Mouse (Mus musculus): Measurements from ENCODE around the gene Hemgn. TPM values are rescaled to one million over a fixed set of nuclear protein-coding genes. Genes with fewer than 3 reads are reported as not detected.

Gene Hemgn
- polyA plus RNA-seq (2017; shearing (Covaris generic)): 0.57 TPM

DNA sequence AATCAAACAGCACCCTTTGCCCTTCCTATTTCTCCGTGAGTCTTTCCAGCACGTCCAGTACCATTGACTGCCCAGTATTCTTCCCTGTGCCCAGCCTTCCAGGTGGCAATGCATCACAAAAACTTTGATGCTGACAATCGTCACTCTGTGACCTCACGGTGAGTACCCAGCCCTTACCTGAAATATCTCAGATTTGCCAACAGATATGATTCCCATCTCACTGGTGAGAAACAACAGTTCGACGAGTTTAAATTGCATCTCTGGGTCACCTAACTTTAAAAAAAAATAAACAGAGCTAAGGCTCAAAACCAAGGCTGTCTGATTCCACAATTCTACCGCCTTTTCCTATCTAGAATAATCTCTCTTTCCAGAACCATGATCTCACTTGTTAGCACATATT is at the start of gene Hemgn:
TSS of gene Hemgn (minus strand) at position 101 of the 400 bp plus-strand sequence.

DNA sequence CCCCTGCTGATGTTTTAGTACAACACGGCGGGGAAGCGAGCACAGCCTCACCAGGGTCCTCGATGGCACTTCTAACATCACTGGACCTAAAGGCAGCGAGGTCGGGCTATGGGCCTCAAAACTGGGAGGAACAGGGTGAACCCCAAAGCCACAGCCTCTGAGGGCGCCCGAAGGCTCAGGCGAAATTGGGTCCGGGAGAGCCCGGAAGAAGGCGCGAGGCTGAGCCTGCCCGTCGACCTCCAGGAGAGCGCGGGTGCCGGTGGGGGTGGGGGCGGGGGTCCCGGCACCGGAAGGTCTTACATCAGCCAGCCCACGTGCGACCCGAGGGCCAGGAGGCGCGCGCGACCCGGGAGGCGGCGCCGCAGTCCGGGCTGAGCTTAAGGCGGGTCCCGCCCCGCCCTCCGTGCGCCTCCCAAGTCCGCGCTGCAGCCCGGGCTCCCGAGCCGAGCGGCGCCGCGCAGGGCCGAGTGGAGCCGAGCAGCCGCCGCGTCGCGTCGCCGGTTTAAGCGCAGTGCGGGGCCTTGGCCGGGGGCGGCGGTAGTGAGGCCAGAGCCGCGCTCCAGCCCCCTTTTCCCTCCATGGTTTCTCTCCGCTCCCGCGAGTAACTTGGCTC is 37.3 kb upstream of the Hemgn start, which contains the start of gene Anp32b:
TSS of gene Anp32b (plus strand) at position 384 of the 613 bp plus-strand sequence.

DNA sequence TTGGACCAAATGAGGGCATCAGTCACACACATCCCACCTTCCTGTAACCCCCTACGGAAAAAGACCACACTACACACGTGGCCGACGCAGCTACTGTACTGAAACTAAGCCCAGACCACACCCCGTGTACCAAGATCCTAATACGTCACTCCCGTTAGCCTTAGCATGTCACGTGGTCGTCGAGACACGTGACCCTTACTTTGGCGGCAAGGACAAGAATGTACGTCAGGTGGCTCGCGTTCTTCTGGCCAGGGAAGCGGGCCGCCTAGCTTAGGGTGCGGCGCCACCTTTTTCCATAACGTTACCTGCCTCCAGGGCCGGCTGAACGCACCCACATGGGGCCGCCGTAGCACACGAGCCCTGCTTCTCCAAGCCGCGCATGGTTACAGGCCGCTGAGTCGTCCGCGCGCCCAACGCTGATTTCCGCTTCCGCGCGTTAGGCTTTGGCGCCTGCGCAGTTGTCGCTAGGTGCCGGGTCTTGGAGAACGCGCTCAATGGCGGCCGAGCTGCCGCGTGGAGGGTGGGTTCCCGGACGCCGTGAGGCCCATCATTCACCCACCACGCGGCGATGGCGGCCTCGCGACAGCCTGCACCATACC is 24.2 kb downstream of the Hemgn start, which contains the start of gene Trmo:
TSS of gene Trmo (minus strand) at position 425 of the 599 bp plus-strand sequence.

Other genes starting within 250 kb of the Hemgn start
- gene Xpa, start 217.2 kb downstream of the Hemgn start, polyA plus RNA-seq (2017; shearing (Covaris generic)): 10.9 TPM
- gene Foxe1, start 69.9 kb downstream of the Hemgn start, polyA plus RNA-seq (2017; shearing (Covaris generic)): not detected
- 24.2 TPM for gene Trmo, start 24.1 kb downstream of the Hemgn start, polyA plus RNA-seq (2017; shearing (Covaris generic))
- gene Anp32b, start 37.4 kb upstream of the Hemgn start, polyA plus RNA-seq (2017; shearing (Covaris generic)): 51.3 TPM
- gene Nans, start 75.7 kb upstream of the Hemgn start, polyA plus RNA-seq (2017; shearing (Covaris generic)): 89.3 TPM
- gene Trim14, start 122.6 kb upstream of the Hemgn start, polyA plus RNA-seq (2017; shearing (Covaris generic)): 56.2 TPM
- 132 TPM for gene Coro2a, start 188.7 kb upstream of the Hemgn start, polyA plus RNA-seq (2017; shearing (Covaris generic))
- gene Tbc1d2, start 236.7 kb upstream of the Hemgn start, polyA plus RNA-seq (2017; shearing (Covaris generic)): 2.5 TPM